Mouse (Mus musculus) liver, embryonic 13.5 days (tissue): ENCODE results near the gene Dock3. TPM values are rescaled to one million over a fixed set of nuclear protein-coding genes. Genes with fewer than 3 reads are reported as not detected.

Source experiments
- ATAC-seq: fragments of 200-750 bp; cut with Nextera tagmentation; 2 replicates; pipeline ENCODE4 v1.8.0; 2017; ENCODE audit warnings: low read depth, mild to moderate bottlenecking, moderate number of reproducible peaks, moderate library complexity
- DNase-seq: peaks from one replicate; pipeline ENCODE4 v3.0.0; 2022
- H3K27ac ChIP-seq: fragments of 300-500 bp; sonication (generic); 2 replicates; pipeline ENCODE4 v1.5.1; 2015; ENCODE audit warnings: moderate library complexity, mild to moderate bottlenecking, inconsistent platforms
- H3K27me3 ChIP-seq: fragments of 300-500 bp; sonication (generic); 2 replicates; pipeline ENCODE4 v1.6.1; 2015; ENCODE audit warnings: mild to moderate bottlenecking, inconsistent platforms
- H3K36me3 ChIP-seq: fragments of 300-500 bp; sonication (generic); 2 replicates; pipeline ENCODE4 v1.6.1; 2015; ENCODE audit warnings: mild to moderate bottlenecking, inconsistent platforms
- H3K4me1 ChIP-seq: fragments of 300-500 bp; sonication (generic); replicated peaks from 2 replicates; pipeline ENCODE4 v1.6.1; 2015; ENCODE audit warnings: inconsistent platforms
- H3K4me2 ChIP-seq: fragments of 300-500 bp; sonication (generic); 2 replicates; pipeline ENCODE4 v1.6.1; 2015; ENCODE audit warnings: inconsistent platforms, mild to moderate bottlenecking, moderate library complexity
- H3K4me3 ChIP-seq: fragments of 300-500 bp; sonication (generic); replicated peaks from 2 replicates; pipeline ENCODE4 v1.5.1; 2015; ENCODE audit warnings: mild to moderate bottlenecking, inconsistent platforms
- H3K9ac ChIP-seq: fragments of 300-500 bp; sonication (generic); 2 replicates; pipeline ENCODE4 v1.6.1; 2015; ENCODE audit warnings: mild to moderate bottlenecking, inconsistent platforms
- H3K9me3 ChIP-seq: fragments of 300-500 bp; sonication (generic); replicated peaks from 2 replicates; pipeline ENCODE4 v1.6.1; 2016; ENCODE audit warnings: inconsistent platforms
- WGBS: fragments of 180-500 bp; shearing (Covaris S2); methylation state at CpG from one replicate; pipeline ENCODE4 v1.1.7; 2015; ENCODE audit not compliant: insufficient replicate concordance; 5-methylcytosine and 5-hydroxymethylcytosine counted together
- polyA plus RNA-seq: library from polyadenylated mRNA; unstranded; fragments of >200 nt; fragmentation: Nextera tagmentation; extraction: Ambion mirVana; gene quantifications from 2 replicates; pipeline ENCODE4 v1.2.1, GENCODE M21; 2015

Gene Dock3
- polyA plus RNA-seq, 1 experiment from 2014 or later: 0.09 TPM

DNA sequence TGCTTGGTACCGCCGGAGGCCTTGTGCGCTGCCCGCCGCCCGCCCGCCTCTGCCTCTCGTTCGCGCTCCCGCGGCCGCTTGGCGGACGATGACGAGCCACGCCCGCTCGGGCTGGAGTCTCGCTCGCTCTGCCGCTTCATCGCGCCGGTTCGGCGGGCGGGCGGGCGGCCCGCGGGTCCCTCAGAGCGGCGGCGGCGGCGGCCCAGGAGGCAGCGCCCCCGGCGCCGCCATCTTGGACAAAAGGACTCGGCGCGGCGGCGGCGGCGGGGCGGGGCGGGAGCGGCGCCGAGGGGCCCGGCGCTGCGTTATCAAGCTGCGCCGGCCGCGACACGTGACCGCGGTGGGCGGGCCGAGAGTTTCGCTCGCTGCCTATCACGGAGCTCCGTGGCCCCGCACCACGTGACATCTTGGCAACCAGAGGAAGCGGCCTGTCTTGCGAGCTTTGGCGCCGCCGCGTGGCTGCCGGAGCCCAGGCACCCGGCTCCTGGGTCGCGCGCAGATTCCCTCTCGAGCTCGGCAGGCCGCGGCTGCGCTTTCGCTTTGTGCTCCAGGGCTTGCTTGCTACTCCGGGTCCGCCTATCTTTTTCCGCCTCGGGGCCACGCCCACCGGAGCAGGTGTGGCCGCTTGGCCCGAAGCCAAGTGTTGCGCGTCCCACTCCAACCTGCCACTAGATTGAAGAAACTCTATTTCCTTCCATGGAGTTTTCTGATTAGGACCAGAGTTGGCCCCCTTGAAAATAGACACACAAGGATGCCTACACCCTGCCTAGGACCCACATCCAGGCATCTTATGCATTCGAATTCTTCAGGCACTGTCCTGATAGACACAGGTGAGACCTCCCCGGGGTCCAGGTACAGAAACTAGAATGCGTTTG lies 344.6 kb downstream of the Dock3 start, which contains the start of gene Rbm15b:
Gene Rbm15b, minus strand, starts transcription at position 601 of the 875 bp plus-strand sequence.
- H3K4me1 ChIP-seq: peaks cover 78% of the 10 kb centered on the region
- H3K9me3 ChIP-seq: no peaks in the 10 kb centered on the region
- WGBS: 2% methylated on average over 95 of the region's 101 CpGs
- DNase-seq: peak; percentile 99
- peak within 1 kb of the TSS; percentile 99 for H3K4me2 ChIP-seq
- H3K27ac ChIP-seq: peak within 1 kb of the TSS; percentile 90
- peaks cover 68% of the 10 kb centered on the region for H3K36me3 ChIP-seq
- H3K9ac ChIP-seq: peak within 1 kb of the TSS; percentile 98
- no peaks in the 10 kb centered on the region for H3K27me3 ChIP-seq
- peak; percentile 56 for ATAC-seq
- peak within 1 kb of the TSS; percentile 86 for H3K4me3 ChIP-seq

DNA sequence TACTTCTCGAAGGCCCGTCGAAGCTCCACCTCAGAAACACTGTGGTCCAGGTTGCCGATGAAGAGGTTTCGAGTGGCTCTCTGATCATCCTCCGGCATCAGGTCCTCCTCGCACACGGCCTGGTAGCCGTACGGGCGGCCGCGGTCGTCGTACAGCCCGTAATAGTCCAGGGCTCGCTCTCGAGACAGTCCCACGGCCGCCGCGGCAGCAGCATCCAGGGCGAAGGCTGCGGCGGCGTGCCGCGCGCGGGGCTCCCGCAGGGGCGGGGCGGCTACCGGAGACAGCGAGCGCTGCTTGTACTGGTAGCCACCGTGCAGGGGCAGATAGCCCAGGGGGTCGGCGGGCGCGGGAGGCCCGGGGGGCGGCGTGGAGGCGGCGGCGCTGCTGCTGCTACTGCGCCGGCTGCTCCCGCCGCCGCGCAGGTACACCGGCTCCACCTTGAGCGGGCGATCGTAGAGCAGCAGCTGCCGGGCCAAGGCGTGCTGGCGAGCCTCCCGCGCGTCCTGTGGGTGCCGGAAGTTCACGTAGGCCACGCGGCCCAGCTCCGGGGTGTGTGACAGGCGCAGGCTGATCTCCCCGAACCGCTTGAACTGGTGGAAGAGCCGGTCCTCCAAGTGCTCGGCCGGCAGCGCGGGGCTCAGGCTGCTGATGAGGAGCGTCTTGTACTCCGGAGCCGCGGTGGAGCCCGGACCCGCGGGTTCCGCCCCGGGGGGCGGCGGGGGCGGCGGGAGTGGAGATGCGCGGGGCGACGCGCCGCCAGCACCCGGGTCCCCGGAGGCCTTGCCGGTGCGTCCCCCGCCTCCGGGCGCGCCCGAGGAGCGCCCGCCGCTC lies 345.6 kb downstream of the Dock3 start:
- no peaks in the 10 kb centered on the region for H3K9me3 ChIP-seq
- peak overlapping the region; percentile 98 for H3K9ac ChIP-seq
- DNase-seq (peak; percentile 48), ATAC-seq (peak; percentile 28)
- under 1% methylated on average over 106 of the region's 107 CpGs for WGBS
- H3K4me1 ChIP-seq: peaks cover 81% of the 10 kb centered on the region
- peak overlapping the region; percentile 86 for H3K4me3 ChIP-seq
- peak overlapping the region; percentile 90 for H3K27ac ChIP-seq
- no peaks in the 10 kb centered on the region for H3K27me3 ChIP-seq
- H3K36me3 ChIP-seq: peaks cover 77% of the 10 kb centered on the region
- peak overlapping the region; percentile 99 for H3K4me2 ChIP-seq

DNA sequence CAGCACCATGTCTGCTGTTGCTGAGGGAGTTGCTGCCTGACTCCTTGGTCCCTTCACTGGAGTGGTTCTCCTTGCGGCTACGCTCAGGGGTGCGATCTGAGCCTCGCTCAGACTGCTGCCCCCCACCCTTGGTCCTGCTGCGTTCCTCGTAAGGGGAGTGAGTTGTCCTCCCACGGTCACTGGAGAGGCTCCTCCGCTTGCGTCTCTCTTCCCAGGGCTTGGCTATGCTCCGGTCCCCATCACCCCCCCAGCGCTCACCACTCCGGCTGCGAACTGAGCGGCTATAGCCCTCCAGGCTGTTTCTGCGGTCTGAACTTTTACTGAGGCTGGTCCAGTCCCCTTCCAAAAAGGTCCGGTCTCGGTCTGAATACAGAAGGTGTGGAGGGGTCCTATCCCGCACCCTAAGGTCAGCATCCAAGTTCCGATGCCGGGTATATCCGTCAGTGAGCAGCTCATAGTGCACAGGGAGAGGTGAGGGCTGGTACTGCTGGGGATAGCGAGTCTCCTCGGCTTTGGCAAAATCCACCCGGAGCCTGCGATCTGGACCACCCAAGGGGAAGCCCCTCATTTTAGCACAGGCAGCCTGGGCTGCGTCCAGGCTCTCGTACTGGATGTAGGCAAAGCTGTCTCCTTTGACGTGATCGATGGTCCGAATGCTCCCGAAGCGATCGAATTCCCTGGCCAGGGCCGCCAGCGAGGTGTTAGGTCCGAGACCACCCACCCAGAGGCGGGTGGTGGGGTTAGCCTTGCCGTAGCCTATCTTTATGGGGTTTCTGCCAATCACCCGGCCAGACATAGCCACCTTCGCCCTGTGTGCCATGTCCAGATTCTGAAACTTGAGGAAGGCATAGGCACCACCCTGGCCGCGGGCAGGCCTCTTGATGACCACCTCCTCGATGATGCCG lies 346.5 kb downstream of the Dock3 start:
- ATAC-seq (no peak), DNase-seq (no peak)
- no peaks in the 10 kb centered on the region for H3K27me3 ChIP-seq
- H3K27ac ChIP-seq: peak overlapping the region; percentile 90
- H3K4me2 ChIP-seq: peak overlapping the region; percentile 99
- H3K4me1 ChIP-seq: peaks cover 72% of the 10 kb centered on the region
- H3K4me3 ChIP-seq: peak overlapping the region; percentile 86
- no peaks in the 10 kb centered on the region for H3K9me3 ChIP-seq
- WGBS: 41% methylated on average over 44 of the region's 44 CpGs
- H3K9ac ChIP-seq: peak overlapping the region; percentile 98
- peaks cover 77% of the 10 kb centered on the region for H3K36me3 ChIP-seq

DNA sequence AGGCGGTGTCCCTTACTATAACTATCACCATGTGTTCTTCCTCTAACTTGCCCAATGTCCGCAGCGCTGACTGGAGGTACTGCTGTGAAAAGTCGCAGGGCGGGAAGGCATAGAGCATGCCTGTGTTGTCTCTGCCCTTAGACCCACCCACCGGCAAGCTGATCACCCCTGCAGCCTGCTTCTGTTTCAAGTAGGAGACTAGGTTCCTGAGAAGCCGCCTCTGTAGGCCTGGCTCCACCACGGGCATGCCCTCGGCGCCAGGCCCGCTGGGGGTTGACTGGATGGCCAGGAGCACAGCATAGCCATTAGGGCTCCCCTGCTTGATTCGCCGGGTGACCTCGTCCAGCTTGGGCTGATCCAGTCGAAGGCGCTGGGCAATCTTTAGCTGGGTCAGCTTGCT lies 347.4 kb downstream of the Dock3 start:
- ATAC-seq (no peak), DNase-seq (peak; percentile 12)
- Histone ChIP-seq H3K4me3 (peak overlapping the region; percentile 86), H3K9me3 (no peaks in the 10 kb centered on the region), H3K36me3 (peaks cover 77% of the 10 kb centered on the region), H3K4me2 (peak overlapping the region; percentile 99), H3K4me1 (peaks cover 63% of the 10 kb centered on the region), H3K27ac (peak overlapping the region; percentile 2; the same call in 1 of the 2 replicates), H3K27me3 (no peaks in the 10 kb centered on the region), H3K9ac (peak overlapping the region; percentile 98)
- WGBS: 58% methylated on average over 16 of the region's 16 CpGs

DNA sequence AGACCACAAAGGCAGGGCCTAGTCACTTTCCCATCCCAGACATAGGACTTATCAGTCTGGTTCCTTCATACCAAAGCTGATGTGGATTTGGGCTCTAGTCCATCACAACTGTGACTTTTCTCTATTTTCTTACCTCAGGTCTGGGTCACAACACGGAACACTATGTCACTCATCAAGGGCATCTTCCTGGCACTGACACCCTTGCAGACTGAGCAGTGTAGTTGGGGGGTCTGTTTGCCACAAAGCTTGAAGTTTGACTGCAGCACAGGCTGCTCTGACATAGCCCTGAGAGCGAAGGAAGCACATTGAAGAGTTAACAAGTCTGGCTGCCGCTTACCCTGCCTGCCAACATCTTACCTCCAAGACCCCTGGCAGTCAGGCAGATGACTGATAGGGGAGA lies 348.6 kb downstream of the Dock3 start:
- no peak for ATAC-seq
- peaks cover 50% of the 10 kb centered on the region for H3K4me1 ChIP-seq
- H3K36me3 ChIP-seq: peaks cover 75% of the 10 kb centered on the region
- 0 out of 2 replicates have a peak overlapping the region, but pooled peaks have one; percentile 19 for H3K4me3 ChIP-seq
- WGBS: 73% methylated on average over 3 of the region's 3 CpGs
- H3K4me2 ChIP-seq: peak overlapping the region; percentile 99
- no peaks in the 10 kb centered on the region for H3K9me3 ChIP-seq
- no peaks in the 10 kb centered on the region for H3K27me3 ChIP-seq
- DNase-seq: no peak
- peak overlapping the region; percentile 40 for H3K9ac ChIP-seq
- 0 out of 2 replicates have a peak overlapping the region, but pooled peaks have one; percentile 16 for H3K27ac ChIP-seq

DNA sequence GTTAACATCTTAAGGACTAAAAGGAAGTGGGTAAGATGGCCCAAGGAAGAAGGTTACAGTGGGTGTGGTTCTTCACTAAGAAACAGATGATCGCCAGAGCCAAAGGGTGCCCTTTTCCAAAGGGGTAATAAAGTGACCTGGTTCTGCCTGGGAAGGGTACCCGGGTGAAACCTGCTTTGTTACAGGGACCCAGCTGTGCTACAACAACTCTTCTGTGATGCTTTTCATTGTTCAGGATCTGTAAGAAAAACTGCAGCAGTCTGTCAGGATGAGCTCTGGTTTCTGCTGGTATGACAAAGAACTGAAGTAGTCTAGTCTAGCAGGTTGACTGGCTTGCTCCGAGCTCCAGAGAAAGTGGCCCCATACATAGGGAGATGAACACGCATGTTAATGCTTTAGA lies 349.5 kb downstream of the Dock3 start:
- ATAC-seq (no peak), DNase-seq (no peak)
- Histone ChIP-seq H3K4me3 (no peak overlapping the region), H3K9ac (peak overlapping the region; percentile 40; the same call in 1 of the 2 replicates), H3K4me2 (0 out of 2 replicates have a peak overlapping the region, but pooled peaks have one; percentile 99), H3K36me3 (peaks cover 78% of the 10 kb centered on the region), H3K9me3 (no peaks in the 10 kb centered on the region), H3K4me1 (peaks cover 42% of the 10 kb centered on the region), H3K27me3 (no peaks in the 10 kb centered on the region), H3K27ac (0 out of 2 replicates have a peak overlapping the region, but pooled peaks have one; percentile 47)
- 59% methylated on average over 4 of the region's 4 CpGs for WGBS

DNA sequence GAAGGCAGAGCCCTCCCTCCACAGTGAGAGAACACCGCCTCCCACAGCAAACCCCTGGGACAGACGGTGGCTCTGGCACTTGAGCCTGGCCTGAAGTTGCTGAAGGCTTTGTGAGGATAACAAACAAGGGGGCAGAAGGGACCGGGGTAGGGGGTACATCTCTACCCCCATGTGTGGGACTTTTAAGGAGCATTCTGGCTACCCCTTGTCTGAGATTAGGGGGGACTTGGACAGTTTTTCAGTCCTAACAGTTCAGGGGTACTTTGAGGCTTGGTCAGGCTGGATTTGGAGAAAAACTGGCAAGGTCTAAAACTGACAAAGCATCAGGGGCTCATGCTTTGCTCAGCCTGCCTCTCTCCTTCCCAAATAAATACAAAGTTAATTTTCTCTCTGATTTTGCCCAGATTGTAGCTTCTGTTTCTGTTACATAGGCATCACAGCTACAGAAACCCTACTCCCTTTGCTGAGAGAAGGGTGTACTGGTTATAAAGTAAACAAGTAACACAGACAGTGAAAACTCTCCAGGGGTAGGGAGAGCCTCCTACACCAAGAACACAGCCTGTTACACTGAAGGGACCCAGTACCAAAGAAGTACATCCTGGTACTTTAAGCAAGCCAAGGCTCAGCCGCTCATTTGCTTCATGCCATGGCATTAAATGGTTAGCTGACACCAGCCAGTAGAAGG lies 350.5 kb downstream of the Dock3 start:
- peaks cover 42% of the 10 kb centered on the region for H3K4me1 ChIP-seq
- no peak overlapping the region for H3K4me2 ChIP-seq
- H3K27me3 ChIP-seq: no peaks in the 10 kb centered on the region
- peak overlapping the region; percentile 13; the same call in 1 of the 2 replicates for H3K27ac ChIP-seq
- WGBS: 72% methylated on average over 4 of the region's 4 CpGs
- no peak overlapping the region for H3K4me3 ChIP-seq
- peaks cover 86% of the 10 kb centered on the region for H3K36me3 ChIP-seq
- no peak overlapping the region for H3K9ac ChIP-seq
- H3K9me3 ChIP-seq: no peaks in the 10 kb centered on the region
- DNase-seq (no peak), ATAC-seq (no peak)

DNA sequence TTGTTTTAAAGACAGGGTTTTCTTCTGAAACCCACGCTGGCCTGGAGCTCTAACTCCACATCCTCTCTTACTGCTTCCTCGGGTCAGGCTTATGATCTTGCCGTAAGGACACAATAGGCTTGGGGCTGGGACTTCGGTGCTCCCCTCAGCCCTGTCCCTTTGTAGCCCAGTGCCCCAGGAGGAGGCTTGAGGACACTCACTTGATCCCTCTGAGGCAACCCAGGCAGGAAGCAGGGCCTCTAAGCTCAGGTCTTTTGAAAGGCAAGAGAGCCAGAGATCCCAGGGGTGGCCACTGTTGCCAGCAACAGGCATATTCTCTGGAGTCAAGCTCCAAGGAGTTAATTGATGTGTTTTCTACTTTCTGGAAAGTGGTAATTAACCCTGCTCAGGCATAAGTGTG lies 352.2 kb downstream of the Dock3 start:
- H3K9ac ChIP-seq: no peak overlapping the region
- H3K4me3 ChIP-seq: no peak overlapping the region
- no peaks in the 10 kb centered on the region for H3K9me3 ChIP-seq
- no peak for ATAC-seq
- H3K27me3 ChIP-seq: no peaks in the 10 kb centered on the region
- peaks cover 92% of the 10 kb centered on the region for H3K36me3 ChIP-seq
- peaks cover 26% of the 10 kb centered on the region for H3K4me1 ChIP-seq
- H3K27ac ChIP-seq: peak overlapping the region; percentile 20
- DNase-seq: no peak
- no peak overlapping the region for H3K4me2 ChIP-seq
- 70% methylated on average over 4 of the region's 4 CpGs for WGBS

DNA sequence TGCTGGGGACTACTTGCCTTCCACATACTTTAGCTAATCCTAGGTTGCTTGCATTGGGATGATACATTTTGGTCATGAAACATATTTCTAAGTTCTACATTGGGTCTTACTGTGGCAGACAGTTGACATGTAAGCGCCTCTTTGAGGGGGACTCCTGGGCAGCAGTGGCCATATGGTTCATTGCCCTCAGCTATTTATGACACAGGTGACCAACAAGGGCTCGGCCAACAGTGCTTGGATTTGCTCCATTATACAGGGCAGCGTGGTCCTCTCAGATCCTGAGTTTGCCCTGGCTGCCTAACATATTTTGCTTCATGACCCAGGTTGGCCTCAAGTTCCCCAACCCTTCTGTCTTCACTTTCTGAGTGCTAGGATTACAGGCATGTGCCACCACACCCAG lies 355.0 kb downstream of the Dock3 start:
- H3K27me3 ChIP-seq: no peaks in the 10 kb centered on the region
- H3K4me1 ChIP-seq: no peaks in the 10 kb centered on the region
- DNase-seq: no peak
- WGBS: 81% methylated on average over 3 of the region's 3 CpGs
- no peak overlapping the region for H3K9ac ChIP-seq
- no peak for ATAC-seq
- H3K4me3 ChIP-seq: no peak overlapping the region
- H3K27ac ChIP-seq: no peak overlapping the region
- H3K9me3 ChIP-seq: no peaks in the 10 kb centered on the region
- H3K36me3 ChIP-seq: peaks cover 86% of the 10 kb centered on the region
- no peak overlapping the region for H3K4me2 ChIP-seq

DNA sequence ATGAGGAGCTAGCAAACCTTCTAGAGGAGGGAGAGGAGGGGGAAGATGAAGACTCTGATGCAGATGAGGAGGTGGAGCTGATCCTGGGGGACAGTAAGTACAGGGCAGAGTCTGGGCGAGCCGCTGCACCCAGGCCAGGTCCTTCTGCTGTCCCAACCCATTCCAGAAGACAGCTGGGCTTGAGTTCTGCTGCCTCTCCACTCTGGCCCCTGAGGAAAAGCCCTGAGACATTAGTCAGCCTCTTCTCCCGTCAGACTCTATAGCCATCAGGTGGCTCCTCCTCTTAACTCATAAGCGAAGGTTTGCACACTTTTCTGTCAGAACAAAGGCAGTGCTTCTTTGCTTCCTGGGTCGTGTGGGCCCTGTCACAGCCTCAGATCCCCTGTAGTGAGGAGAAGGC lies 357.5 kb downstream of the Dock3 start:
- 83% methylated on average over 5 of the region's 5 CpGs for WGBS
- Histone ChIP-seq H3K36me3 (peaks cover 72% of the 10 kb centered on the region), H3K9me3 (no peaks in the 10 kb centered on the region), H3K9ac (no peak overlapping the region), H3K4me2 (no peak overlapping the region), H3K27ac (no peak overlapping the region), H3K27me3 (no peaks in the 10 kb centered on the region), H3K4me3 (no peak overlapping the region), H3K4me1 (no peaks in the 10 kb centered on the region)
- ATAC-seq (no peak), DNase-seq (no peak)
